Mouse (Mus musculus) embryo, embryonic 11.5 days (tissue): Measurements from ENCODE around the gene Lrrc46.

Experiments used
- DNase-seq: peaks from one replicate; pipeline ENCODE4 v3.0.0-alpha.2; 2012; ENCODE audit warnings: low read depth, low spot score

Lrrc46 gene

GRCm38 (mm10) chr11:97041022-97041899, at the start of gene Lrrc46, which contains the start of gene Mrpl10:
Gene Lrrc46 (minus strand): TSS chr11:97041407.
Gene Mrpl10 (plus strand): TSS chr11:97041560.
- DNase-seq: peak; percentile 81

DNA sequence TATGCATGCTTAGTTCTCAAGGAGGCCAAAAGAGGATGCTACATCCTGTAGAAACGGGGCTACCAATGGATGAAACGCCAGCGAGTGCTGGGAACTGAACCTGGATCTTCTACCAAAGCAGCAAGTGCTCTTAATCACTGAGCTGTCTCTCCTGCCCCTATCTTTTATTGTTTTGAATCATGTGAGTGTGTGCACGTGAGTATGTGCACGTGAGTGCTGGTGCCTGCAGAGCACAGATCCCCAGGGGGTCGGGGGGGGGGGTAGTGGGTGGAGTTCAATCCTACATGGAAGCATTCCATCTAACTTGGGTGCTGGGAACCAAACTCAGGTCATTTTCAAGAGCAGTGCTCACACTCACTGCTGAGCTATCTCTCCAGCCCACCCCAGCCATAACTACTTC, 45.2 kb upstream of the Lrrc46 start:
- DNase-seq: no peak

GRCm38 (mm10) chr11:97084821-97085505, 43.8 kb upstream of the Lrrc46 start:
- DNase-seq: no peak

GRCm38 (mm10) chr11:97083401-97084140, 42.4 kb upstream of the Lrrc46 start:
- DNase-seq: no peak

DNA sequence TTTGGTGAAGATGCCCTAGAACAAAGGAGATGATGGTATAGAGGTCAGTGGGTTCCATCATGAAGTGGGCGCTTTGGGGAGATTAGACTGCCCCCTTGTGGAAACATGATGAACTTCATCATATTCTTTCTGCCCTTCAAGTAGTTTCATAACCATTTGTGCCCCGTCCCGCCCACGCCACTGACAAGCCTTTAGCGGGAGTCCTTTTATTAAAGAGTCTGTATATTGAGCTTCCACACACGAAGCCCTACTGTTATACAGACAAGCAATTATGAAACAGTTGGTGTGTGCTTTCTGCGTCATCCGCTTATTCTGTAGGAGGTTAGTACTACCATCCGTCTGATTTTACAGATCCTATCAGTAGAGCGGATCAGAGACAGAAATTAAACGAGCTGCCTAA, 41.8 kb upstream of the Lrrc46 start:
- DNase-seq: peak; percentile 39

DNA sequence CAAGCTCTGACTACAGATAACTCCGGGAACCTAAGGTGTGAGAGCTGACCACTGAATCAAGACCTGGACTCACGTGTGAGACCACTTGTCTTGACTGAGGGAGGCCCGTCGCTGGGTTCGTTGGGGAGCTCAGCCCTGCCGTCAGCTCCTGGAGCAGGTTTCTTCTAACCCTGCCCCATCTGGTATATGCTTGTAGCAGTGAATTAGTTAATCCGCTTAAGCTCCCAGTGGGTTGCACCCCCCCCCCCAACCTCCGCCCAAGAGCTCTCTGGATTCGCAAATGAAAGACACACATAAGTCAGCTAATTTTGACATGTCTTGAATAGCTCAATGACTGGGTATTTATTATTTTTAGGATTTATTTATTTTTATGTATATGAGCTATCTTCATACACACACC, 39.1 kb upstream of the Lrrc46 start:
- no peak for DNase-seq

DNA sequence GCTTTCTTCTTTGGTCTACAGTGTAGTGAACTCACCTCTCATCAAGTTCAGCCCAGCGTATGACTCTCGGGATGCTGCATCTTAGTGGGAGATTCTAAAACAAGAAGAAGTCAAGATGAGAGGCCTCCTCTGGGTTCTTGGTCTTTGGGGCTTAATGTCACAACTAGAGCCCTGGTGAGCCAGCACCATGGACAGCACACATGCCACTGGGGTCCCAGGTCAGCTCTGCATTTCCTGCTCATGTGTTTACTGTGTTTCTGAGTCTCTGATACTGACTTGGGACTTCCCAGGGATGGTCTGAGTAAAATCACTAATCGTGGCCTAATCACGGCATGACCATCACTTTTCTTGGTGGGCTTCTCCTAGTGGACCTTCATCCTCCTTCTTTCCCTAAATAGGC, 37.5 kb upstream of the Lrrc46 start:
- peak; percentile 30 for DNase-seq

DNA sequence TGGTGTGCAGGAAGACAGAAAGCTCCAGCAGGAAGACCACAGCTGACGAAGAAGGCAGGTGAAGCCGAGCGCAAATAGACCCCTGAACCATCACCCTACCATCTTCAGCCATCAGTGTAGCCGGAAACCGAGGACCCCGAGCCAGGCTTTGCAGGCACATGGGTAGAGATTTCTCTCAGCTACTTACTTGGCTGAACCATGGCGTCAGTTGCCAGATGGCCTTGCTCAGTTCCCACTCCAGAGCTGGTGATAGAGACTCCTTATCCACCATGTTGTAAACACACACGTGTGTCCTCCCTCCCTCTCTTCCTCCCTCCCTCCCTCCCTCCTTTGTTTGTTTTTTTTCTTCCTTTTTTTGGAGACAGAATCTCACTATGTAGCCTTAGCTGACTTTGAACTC, 33.0 kb upstream of the Lrrc46 start:
- no peak for DNase-seq

DNA sequence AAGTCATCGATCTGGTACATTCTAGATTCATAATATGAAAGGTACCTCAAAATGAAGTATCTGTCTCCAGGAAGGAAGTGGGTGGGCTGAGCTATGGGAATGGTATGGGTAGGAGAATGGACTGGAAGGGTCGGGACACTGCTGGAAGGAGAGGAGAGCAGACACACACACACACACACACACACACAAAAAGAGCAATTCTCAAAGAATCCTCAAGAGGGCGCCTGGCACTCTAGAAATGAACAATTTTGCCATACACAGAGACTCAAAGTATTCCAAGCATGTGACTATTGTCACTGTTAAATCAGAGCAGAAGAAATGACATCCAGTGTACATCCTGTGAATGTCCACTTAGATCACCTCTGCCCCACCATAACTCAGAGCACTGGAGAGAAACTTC, 31.3 kb upstream of the Lrrc46 start:
- DNase-seq: peak; percentile 49

DNA sequence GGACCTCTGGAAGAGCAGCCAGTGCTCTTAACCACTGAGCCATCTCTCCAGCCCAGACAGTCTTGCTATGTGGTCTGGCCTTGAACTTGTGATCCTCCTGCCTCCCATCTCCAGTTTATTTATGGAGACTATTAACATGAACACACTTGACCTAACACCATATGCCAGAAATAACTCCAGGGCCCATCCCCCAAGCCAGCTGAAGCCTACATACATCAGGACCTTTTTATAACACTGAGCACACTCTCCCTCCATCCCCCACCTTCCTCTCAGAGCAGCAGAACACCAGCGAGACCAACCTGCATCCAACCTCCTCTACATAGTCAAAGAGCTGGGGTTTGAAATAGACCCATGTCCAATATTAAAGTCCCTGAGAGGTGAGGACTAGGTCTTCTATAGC, 29.9 kb upstream of the Lrrc46 start:
- DNase-seq: no peak

- DNase-seq: no peak
Measured at GRCm38 (mm10) chr11:97069770-97070169, 28.6 kb upstream of the Lrrc46 start.

GRCm38 (mm10) chr11:97069333-97069732, 28.1 kb upstream of the Lrrc46 start:
- DNase-seq: no peak

DNA sequence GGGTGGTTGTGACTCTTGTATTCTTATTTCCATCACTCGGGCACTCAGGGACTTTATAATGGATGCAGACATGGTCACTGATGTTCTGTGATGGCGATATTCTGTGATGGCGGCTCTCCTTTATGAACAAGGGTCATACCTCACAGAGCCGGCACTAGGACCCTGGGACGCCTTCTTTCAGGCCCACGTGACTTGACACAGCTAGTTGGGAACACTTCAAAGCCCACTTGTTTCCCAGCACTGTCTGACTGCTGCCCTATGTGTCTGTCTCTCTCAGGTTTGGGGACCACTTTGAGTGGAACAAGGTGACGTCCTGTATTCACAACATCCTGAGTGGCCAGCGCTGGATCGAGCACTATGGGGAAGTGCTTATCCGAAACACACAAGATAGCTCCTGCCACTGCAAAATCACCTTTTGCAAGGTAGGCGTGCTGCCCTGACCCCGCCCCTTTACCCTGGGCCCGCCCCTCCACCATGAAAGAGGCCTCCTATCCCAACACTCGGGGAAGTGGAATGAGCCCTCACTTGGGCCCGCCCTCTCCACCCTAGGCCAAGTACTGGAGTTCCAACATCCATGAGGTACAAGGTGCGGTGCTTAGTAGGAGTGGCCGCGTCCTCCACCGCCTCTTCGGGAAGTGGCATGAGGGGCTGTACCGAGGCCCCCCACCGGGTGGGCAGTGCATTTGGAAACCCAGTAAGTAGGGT, 25.6 kb upstream of the Lrrc46 start:
- no peak for DNase-seq

GRCm38 (mm10) chr11:97065538-97066295, 24.5 kb upstream of the Lrrc46 start:
- no peak for DNase-seq

GRCm38 (mm10) chr11:97063921-97064295, 22.7 kb upstream of the Lrrc46 start:
- DNase-seq: no peak

DNA sequence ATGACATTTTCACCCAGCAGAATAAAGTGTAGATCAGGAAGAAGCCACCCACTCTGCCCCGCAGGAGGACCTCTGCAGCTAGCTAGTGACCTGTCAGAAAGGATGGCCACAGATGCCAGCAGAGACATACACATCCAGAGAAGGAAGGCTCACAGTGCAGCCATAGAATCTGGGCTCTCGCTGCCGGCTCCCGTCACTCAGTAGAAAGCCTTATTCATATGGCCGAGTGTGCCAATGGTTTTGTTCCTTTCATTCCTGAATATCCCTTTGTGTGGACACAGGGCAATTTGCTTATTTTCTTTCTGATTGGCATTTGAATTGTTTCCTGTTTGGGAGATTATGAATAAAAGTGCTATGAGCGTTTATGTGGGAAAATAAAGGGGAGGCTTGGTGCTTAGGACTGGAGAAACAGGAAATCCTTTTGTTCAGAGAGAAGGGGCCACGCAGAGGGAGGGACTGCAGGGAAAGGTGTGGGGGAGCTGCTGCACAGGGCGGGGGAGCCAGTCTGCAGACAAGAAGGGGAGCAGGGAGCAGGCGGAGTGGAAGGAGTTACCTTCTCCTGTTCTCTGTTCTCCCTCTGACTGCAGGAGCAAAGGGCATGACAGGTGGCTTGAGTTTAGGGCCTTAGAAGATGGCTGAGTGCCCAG, 22.2 kb upstream of the Lrrc46 start:
- no peak for DNase-seq

DNA sequence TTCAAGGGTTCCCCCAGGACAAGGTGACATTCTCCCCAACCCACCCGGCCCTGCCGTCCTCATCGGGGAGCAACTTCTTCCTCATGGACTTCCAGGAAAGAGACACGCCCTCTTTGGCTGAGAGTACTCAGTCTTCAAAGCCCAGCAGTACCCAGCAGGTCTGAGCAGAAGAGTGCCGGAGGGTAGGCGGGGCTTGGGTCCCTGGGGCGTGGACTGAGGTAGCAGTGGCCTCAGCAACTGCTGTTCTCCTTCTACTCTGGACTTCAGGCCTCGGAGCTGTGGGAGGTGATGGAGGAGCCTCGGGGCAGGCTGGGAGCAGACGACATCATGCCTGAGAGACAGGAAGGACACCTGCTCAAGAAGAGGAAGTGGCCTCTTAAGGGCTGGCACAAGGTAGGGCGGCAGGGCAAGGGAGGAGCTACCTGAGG, 11.0 kb upstream of the Lrrc46 start:
- DNase-seq: no peak

- DNase-seq: no peak
Measured at GRCm38 (mm10) chr11:97050944-97051586, 9.9 kb upstream of the Lrrc46 start.

GRCm38 (mm10) chr11:97050216-97050943, 9.2 kb upstream of the Lrrc46 start, which contains the start of gene Osbpl7:
Gene Osbpl7 (plus strand): TSS chr11:97050628.
- peak; percentile 41 for DNase-seq
